Mouse (Mus musculus) large intestine, adult 2 months (tissue): ENCODE measurements at regions not wholly inside any gene's neighbourhood (a gene's known extent, or its start where the extent isn't known, plus 50 kb on each side); places are given as distances from the start of the nearest gene placed in this dataset.
A peak's percentile ranks its signal among the peaks of the same experiment; 100 is the strongest.

Source experiments
- DNase-seq: peaks from one replicate; pipeline ENCODE4 v3.0.0-alpha.2; 2012; ENCODE audit warnings: low read depth, low spot score
- WGBS: fragments of 180-500 bp; shearing (Covaris S2); methylation state at CpG from one replicate; pipeline ENCODE4 v1.1.7; 2018; 5-methylcytosine and 5-hydroxymethylcytosine counted together

DNA sequence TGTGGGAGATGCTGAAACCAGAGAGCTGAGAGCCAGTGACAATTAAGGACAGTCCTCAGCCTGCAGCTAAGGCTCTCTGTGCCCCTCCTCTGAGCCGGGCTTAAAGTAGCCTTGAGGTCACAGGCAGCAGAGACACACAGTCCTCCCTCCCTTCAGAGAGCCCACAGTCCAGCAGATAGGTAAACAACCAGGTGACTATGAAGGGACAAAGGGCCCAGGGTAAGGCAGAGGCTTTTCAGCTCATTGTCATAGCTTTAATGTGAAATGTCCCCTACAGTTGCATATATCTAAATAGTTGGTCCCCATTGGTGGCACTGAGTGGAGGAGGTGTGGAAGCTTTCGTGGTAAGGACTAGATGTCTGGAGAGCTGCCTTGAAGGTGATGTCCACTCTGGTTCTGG lies 88.5 kb downstream of the Rplp1 start:
- WGBS, result 61% methylated on average over 2 of the region's 2 CpGs
- no peak for DNase-seq

DNA sequence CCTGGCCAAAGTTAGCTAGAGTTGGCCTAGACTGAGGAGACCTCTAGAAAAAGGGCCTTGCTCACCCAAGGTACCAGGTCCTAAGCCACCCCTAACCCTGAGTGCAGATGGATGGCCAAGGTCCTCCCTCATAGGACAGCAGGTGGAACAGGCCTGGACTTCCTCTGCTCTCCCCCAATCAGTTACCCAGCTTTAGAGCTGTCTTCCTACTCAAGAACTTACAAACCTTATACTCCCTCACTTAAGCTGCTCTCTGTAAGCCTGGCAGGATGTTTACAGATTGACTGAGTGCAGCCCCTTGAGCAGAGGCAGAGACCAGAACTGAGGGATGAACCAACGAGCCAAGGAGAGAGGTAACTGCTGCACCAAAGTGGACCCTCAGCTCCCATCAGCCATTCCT lies 94.5 kb downstream of the Rplp1 start:
- DNase-seq, result no peak
- WGBS, result 88% methylated on average over 1 of the region's 1 CpGs

DNA sequence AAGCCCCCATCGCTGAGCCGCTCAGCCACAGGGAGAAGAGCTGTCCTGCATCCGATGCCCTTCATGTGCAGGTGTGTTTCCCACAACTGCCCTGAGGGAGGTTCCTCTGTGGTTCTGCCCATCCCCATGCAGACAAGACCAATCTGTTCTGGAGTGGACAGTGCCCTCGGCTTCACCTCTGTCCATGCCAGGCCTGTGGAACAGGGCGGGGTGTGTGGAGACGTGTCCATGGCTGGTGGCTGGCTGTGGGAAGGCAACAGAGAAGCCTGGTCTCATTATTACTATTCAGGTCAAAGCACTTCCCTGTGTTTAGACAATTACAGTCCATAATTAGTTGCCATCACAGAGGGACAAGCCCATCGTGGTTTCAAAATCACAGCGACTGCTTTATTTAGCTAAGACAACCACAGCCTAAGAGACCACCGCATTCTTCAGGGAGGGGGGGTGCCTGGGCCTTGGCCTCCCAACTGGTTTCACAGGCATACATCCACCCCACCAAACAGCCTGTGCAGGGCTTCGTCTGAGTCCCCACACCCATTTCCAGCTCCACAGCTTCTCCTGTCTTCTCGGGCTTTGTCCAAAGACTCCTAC lies 97.7 kb downstream of the Rplp1 start:
- WGBS, result 76% methylated on average over 11 of the region's 11 CpGs
- no peak for DNase-seq

- no peak for DNase-seq
- 65% methylated on average over 10 of the region's 10 CpGs for WGBS
Measured at GRCm38 (mm10) chr9:61815995-61816394, 98.3 kb downstream of the Rplp1 start.

DNA sequence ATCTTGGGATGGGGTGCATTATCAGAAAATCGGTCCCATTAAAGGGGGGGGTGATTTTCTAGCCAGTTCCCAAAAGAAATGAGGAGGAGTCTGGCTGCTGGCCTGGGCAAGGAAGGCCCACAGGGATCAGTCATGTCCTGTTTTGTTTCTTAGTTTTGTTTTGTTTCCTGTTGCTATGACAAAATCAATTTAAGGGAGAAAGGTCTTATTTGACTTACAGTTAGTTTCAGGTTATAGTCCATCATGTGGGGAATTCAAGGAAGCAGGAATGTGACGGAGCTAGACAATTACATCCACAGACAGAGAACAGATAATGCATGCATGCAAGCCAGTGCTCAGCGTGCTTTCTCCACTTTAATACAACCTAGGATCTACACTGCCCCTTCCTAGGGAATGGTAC lies 101.1 kb downstream of the Rplp1 start:
- 35% methylated on average over 3 of the region's 3 CpGs for WGBS

DNA sequence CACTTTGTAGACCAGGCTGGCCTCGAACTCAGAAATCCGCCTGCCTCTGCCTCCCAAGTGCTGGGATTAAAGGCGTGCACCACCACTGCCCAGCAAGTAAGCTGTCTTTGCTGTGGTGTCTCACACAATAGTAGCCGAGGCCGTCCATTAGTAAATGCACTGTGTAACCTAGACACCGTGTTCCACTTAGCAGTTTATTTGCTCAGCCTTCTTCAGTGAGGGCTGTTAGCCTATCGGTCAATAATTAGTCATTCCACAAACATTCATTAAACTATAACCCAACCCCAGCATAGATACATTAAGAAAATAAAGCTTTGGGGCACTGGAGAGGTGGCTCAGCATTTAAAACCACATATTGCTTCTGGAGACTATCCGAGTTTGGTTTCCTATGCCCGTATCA lies 102.0 kb downstream of the Rplp1 start:
- WGBS, result 40% methylated on average over 9 of the region's 9 CpGs
- no peak for DNase-seq

More for the DNA sequence above, 101.1 kb downstream of the Rplp1 start:
- DNase-seq, result no peak

DNA sequence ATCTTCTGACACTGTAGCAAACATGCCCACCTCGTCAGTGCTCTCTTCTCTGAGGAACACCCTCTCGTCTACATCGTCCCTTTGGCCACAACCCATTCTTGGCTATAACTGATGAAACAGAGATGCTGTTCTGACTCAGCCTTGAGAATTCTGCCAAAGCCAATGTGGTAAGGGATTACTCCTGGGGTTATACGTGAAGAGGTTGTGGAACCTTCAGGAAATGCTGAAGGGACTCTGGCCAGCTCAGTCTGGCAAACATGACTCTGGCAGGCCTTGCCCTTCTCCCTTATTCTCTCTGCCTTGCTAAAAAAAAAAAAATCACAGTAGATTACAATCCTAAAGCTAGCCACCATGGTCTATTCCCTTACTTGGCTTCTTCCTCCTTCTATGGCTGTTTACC lies 103.9 kb downstream of the Rplp1 start:
- no peak for DNase-seq
- WGBS, result 48% methylated on average over 4 of the region's 4 CpGs

DNA sequence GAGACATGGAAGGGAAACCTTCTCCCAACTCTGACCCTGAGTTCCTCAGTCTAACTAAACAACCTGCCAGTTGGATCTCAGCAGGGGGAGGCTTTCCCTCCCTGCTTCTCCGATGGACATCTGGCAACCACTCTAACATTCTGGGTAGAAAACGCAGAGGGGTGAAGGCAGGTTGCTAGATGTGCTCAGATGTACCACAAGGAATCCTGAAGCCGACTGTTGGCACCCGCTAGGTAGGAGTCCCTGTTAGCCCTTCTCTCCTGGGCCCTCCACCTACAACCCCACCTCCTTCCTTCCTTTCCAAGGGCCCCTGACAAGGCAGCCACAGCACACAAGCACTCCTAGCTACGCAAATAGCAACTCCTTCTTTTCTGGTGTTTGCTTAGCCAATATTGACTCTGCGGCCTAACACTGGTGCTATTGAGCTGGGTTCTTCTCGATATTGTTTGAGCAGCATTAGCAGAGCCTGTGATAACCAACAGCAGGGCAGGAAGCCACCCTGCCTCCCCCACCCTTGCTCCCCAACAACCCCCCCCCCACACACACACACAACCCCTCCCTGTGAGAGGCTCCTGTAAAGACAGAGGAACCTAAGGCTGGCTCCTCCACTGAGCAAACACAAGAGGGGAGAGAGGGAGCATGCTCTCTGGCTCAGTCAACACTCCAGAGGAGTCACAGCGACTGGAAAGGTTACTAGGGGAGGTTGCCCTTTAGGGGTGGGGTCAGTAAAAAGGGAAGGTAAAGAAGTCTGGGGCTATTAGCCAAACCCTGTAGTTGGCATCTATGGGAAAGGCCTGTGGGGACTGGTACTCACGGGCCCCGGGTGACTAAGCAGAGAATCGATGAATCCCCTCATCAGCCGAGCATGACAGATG lies 105.8 kb downstream of the Rplp1 start:
- 31% methylated on average over 12 of the region's 12 CpGs for WGBS
- DNase-seq, result peak; percentile 81

GRCm38 (mm10) chr9:61805971-61806370 lies 108.4 kb downstream of the Rplp1 start:
- DNase-seq, result no peak
- 95% methylated on average over 2 of the region's 2 CpGs for WGBS

DNA sequence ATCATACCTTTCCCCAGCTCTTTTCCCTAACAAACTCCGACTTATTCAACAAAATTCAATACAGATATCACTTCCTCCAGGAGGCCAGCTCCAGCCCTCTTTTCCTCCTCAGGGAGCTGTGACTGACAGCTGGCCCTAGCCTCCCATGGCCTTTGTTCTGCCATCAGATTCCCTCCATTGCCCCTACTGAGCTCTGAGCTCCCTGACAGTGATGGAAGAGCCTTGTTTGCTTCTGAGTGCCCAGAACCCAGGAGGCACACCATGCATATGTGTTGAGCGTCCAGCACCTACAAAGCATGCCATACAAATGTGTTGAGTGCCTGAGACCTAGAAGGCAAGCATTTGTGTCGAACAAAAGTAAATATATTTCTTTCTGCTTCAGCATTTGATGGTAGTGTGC lies 110.8 kb downstream of the Rplp1 start:
- 89% methylated on average over 3 of the region's 3 CpGs for WGBS
- no peak for DNase-seq

DNA sequence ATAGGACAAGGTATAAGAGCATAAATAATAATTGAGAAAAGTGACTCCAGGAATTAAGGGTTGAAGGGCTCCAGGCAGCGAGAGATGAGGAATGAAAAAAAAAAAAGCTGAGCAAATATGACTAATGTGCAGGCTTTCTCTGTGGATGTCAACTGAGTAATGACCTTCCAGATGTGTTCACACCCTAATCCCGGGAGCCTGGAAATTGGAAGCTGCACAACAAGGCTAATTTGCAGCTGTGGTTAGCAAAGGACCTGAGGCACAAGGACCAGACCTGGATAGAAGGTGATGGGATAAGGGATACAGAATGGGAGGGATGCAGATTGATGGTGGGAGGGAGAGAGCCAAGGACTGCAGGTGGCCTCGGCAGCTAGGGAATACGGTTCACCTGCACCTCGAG lies 111.6 kb downstream of the Rplp1 start:
- 64% methylated on average over 5 of the region's 5 CpGs for WGBS
- no peak for DNase-seq

GRCm38 (mm10) chr9:61799535-61799934 lies 114.8 kb downstream of the Rplp1 start:
- 24% methylated on average over 1 of the region's 1 CpGs for WGBS
- no peak for DNase-seq

GRCm38 (mm10) chr9:61795910-61796309 lies 118.4 kb downstream of the Rplp1 start:
- WGBS, result 81% methylated on average over 5 of the region's 5 CpGs
- no peak for DNase-seq

- no peak for DNase-seq
- 81% methylated on average over 11 of the region's 11 CpGs for WGBS
Measured at GRCm38 (mm10) chr9:61791435-61792064, 122.8 kb downstream of the Rplp1 start.

- no peak for DNase-seq
- WGBS, result 57% methylated on average over 2 of the region's 2 CpGs
Measured at GRCm38 (mm10) chr9:61790849-61791248, 123.5 kb downstream of the Rplp1 start.

DNA sequence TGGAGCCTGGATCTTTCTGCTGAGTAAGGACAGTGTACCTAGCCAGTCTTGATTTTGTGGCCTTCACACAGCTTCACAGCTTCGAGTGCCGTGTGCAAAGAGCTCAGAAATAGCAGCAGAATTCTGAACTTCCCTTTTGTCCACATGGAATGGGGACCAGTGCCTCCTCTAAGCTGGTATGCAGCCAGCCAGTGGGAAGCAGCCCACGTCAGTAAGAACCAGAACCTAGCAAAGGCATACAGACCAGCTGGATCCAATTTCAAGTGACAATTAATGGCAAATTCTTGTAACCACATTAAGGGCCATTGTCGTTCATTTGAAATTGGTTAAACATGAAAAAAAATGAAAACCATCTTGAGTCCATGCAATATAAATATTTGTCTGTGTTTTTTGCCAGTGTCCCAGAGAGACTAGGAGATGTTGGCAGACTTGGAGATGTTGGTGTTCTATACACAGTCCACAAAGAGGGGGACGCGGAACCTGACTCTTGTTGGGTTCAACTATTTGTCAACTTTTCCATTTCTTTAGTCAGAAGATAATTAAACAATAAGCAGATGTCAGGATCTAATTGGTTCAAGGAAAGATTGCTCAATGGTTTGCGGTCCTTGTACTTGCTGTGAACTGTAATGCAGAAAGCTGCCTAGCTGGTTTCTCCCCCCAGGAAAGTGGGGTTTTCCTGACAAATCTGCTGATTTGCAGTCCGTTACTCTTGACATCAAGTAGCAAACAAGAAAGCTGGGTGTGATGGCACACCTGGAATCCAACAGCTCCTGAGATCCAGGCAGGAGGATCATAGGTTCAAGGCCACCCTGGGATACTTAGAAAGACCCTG lies 125.1 kb downstream of the Rplp1 start:
- no peak for DNase-seq
- WGBS, result 74% methylated on average over 8 of the region's 8 CpGs

DNA sequence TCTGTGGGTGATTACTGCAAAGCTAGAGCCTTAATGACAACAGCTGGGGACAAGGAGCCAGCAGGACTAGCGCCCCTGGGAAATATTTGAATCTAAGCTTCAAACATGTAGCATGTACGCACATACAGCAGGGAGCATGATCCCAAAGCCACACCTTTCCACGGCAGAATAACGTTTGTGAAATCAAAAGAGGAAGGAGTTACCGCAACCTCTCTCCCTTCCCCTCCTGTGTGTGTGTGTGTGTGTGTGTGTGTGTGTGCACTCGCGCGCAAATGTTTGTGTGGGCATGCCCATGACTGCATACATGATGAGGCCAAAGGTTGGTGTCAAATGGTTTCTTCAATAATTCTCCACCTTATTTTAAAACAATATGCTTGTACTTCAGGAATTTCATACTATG lies 132.9 kb downstream of the Rplp1 start:
- 56% methylated on average over 8 of the region's 8 CpGs for WGBS
- no peak for DNase-seq

DNA sequence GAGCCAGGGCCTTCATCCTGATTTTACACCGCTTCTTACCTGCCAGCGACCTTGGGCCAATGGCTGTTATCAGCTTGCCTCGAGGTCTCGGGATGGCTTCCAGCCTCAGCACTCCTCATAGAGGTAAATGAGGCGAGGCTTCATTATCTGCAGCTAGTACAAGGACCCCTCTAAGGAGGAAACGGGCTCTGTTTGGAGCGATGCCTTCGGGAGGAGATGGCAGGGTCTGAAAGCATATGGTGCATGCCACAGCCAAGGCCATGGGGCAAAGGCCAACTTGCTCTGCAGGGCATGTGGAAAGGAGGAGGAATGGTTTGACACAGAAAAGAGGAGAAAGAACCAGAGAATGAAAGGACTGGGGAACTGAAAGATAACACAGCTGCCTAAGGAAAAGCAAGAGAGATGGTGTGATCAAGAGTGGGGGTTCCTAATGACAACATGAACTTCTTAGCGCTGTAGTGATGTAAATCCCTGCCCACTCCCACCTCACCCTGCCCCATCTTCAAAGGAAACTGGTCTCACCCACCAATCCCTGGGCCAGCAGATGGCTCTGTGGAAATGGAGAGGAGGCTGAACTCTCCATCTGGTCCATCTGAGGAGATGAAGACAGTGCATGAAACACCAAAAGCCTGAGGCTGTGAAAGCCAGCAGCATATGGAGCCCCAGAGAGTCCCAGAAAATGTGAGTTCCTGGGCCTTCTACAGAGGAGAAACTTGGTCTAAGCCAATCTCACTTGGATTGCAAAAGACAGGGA lies 134.0 kb downstream of the Rplp1 start:
- no peak for DNase-seq
- WGBS, result 85% methylated on average over 9 of the region's 9 CpGs

GRCm38 (mm10) chr9:61779165-61779564 lies 135.2 kb downstream of the Rplp1 start:
- DNase-seq, result no peak
